Mouse (Mus musculus) limb, embryonic 15.5 days (tissue): ENCODE data around the gene AI481877. TPM values are rescaled to one million over a fixed set of nuclear protein-coding genes. Genes with fewer than 3 reads are reported as not detected.

ENCODE experiments used
- ATAC-seq: fragments of 200-750 bp; cut with Nextera tagmentation; 2 replicates; pipeline ENCODE4 v1.8.0; 2017; ENCODE audit warnings: low read depth, moderate TSS enrichment; ENCODE audit not compliant: insufficient number of reproducible peaks, low FRiP score, low TSS enrichment
- H3K27ac ChIP-seq: fragments of 300-500 bp; sonication (generic); 2 replicates; pipeline ENCODE4 v1.5.1; 2015; ENCODE audit warnings: moderate library complexity, mild to moderate bottlenecking, inconsistent platforms
- H3K27me3 ChIP-seq: fragments of 300-500 bp; sonication (generic); 2 replicates; pipeline ENCODE4 v1.6.1; 2015; ENCODE audit warnings: inconsistent platforms
- H3K36me3 ChIP-seq: fragments of 300-500 bp; sonication (generic); 2 replicates; pipeline ENCODE4 v1.6.1; 2015; ENCODE audit warnings: inconsistent platforms
- H3K4me1 ChIP-seq: fragments of 300-500 bp; sonication (generic); 2 replicates; pipeline ENCODE4 v1.6.1; 2015; ENCODE audit warnings: inconsistent platforms
- H3K4me2 ChIP-seq: fragments of 300-500 bp; sonication (generic); 2 replicates; pipeline ENCODE4 v1.6.1; 2015; ENCODE audit warnings: mild to moderate bottlenecking, inconsistent platforms
- H3K4me3 ChIP-seq: fragments of 300-500 bp; sonication (generic); 2 replicates; pipeline ENCODE4 v1.5.1; 2015; ENCODE audit warnings: mild to moderate bottlenecking, inconsistent platforms
- H3K9ac ChIP-seq: fragments of 300-500 bp; sonication (generic); 2 replicates; pipeline ENCODE4 v1.6.1; 2015; ENCODE audit warnings: inconsistent platforms
- H3K9me3 ChIP-seq: fragments of 300-500 bp; sonication (generic); 2 replicates; pipeline ENCODE4 v1.6.1; 2016; ENCODE audit warnings: inconsistent platforms
- WGBS: fragments of 180-500 bp; shearing (Covaris S2); methylation state at CpG from one replicate; pipeline ENCODE4 v1.1.7; 2015; 5-methylcytosine and 5-hydroxymethylcytosine counted together
- polyA plus RNA-seq: library from polyadenylated mRNA; unstranded; fragments of >200 nt; fragmentation: Nextera tagmentation; extraction: Ambion mirVana; gene quantifications from 2 replicates; pipeline ENCODE4 v1.2.1, GENCODE M21; 2015

The AI481877 gene
- polyA plus RNA-seq, 1 experiment from 2014 or later, result not detected

- ATAC-seq, result no peak
- no peak overlapping the region for H3K9ac ChIP-seq
- H3K9me3 ChIP-seq, result no peaks in the 10 kb centered on the region
- no peak overlapping the region for H3K4me3 ChIP-seq
- no peak overlapping the region for H3K27ac ChIP-seq
- 71% methylated on average over 8 of the region's 8 CpGs for WGBS
- no peaks in the 10 kb centered on the region for H3K27me3 ChIP-seq
- H3K4me1 ChIP-seq, result 0 out of 2 replicates have a peak, but pooled peaks cover 2% of the 10 kb centered on the region
- H3K36me3 ChIP-seq, result no peaks in the 10 kb centered on the region
- no peak overlapping the region for H3K4me2 ChIP-seq
Observed at GRCm38 (mm10) chr4:58995251-58995693, 143.5 kb downstream of the AI481877 start.

DNA sequence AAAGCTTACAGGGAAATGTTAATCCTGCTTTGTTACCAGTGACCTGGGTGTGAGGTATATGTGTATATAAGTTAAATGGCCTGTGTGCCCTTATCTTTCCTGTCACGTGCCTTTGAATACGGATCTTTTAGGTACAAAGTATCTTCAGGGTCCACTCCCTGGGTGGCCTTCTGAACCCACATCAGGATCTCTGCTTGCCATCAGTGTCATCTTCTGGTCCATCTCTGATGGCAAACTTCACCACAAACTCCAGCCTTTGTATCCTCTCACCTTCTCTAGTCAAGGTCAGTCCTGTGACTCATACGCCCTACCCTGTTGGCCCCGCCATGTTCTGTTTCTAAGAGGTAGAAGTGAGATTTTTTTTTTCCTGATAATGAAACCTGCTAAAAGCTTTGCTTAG lies 144.0 kb downstream of the AI481877 start, which contains the start of gene Dnajc25:
Dnajc25 (plus strand) TSS at position 301 of the 400 bp plus-strand sequence.
- Histone ChIP-seq H3K9me3 (no peaks in the 10 kb centered on the region), H3K36me3 (no peaks in the 10 kb centered on the region), H3K4me3 (no peak within 1 kb of the TSS), H3K27ac (no peak within 1 kb of the TSS), H3K4me1 (0 out of 2 replicates have a peak, but pooled peaks cover 2% of the 10 kb centered on the region), H3K4me2 (no peak within 1 kb of the TSS), H3K9ac (no peak within 1 kb of the TSS), H3K27me3 (no peaks in the 10 kb centered on the region)
- 93% methylated on average over 4 of the region's 4 CpGs for WGBS
- no peak for ATAC-seq

Other genes with a start within 250 kb of the AI481877 start
- 29.6 and 32.8 TPM in 2 replicates for gene Ecpas, start 226.2 kb downstream of the AI481877 start, polyA plus RNA-seq
- 0.73 and 0.74 TPM in 2 replicates for gene Zkscan16, start 195.4 kb downstream of the AI481877 start, polyA plus RNA-seq
- gene Ptgr1, start 151.9 kb downstream of the AI481877 start, polyA plus RNA-seq, result 39.3 and 41.0 TPM in 2 replicates
- gene Dnajc25, start 143.9 kb downstream of the AI481877 start, polyA plus RNA-seq, result 15.0 and 18.7 TPM in 2 replicates
- gene Gm20503, start 135.8 kb downstream of the AI481877 start, polyA plus RNA-seq, result 17.7 and 19.6 TPM in 2 replicates
- 131 and 140 TPM in 2 replicates for gene Gng10, start 103.9 kb downstream of the AI481877 start, polyA plus RNA-seq
- 9.4 and 12.0 TPM in 2 replicates for gene Ugcg, start 50.3 kb upstream of the AI481877 start, polyA plus RNA-seq